Mouse (Mus musculus) CH12.LX (cell line): Measurements from ENCODE around the gene Fam90a1a. TPM values are rescaled to one million over a fixed set of nuclear protein-coding genes. Genes with fewer than 3 reads are reported as not detected.

Experiments
- DNase-seq: peaks from one replicate; pipeline ENCODE4 v3.0.0-alpha.2; 2013; ENCODE audit errors: extremely low read depth
- H3K27ac ChIP-seq: 2 replicates; pipeline ENCODE4 v1.5.1; 2012; ENCODE audit warnings: low read depth, mild to moderate bottlenecking, control low read depth, moderate library complexity; ENCODE audit not compliant: insufficient read depth
- H3K27me3 ChIP-seq: replicated peaks from 2 replicates; pipeline ENCODE3; 2012; ENCODE audit warnings: inconsistent platforms
- H3K36me3 ChIP-seq, 2 experiments: replicated peaks in 1 of 2; 2 replicates each; pipeline versions ENCODE3 to v1.6.1; 2012; ENCODE audit warnings: inconsistent platforms in 1 of 2, low read length in 1 of 2, mild to moderate bottlenecking in 1 of 2, mixed read lengths in 1 of 2, moderate library complexity in 1 of 2; ENCODE audit not compliant: control insufficient read depth in 1 of 2, insufficient read depth in 1 of 2
- H3K4me1 ChIP-seq, 2 experiments: 2 replicates each; pipeline ENCODE4 v1.6.1; 2012; ENCODE audit warnings: inconsistent platforms in 1 of 2, moderate library complexity in 1 of 2; ENCODE audit not compliant: insufficient read depth in 2 of 2, control insufficient read depth in 1 of 2
- H3K4me2 ChIP-seq: 2 replicates; pipeline ENCODE4 v1.6.1; 2012; ENCODE audit warnings: low read depth, mild to moderate bottlenecking, control low read depth; ENCODE audit not compliant: poor library complexity, insufficient read depth, severe bottlenecking
- H3K4me3 ChIP-seq, 3 experiments: fragments of 150-350 bp in 1 of 3; sonication (generic) in 1 of 3; replicated peaks in 1 of 3; 2 replicates each; pipeline versions ENCODE3 to v1.5.1; 2011 to 2012; ENCODE audit warnings: low read depth in 2 of 3, low read length in 2 of 3, mild to moderate bottlenecking in 2 of 3, moderate library complexity in 2 of 3, control low read depth in 1 of 3, improper control_type of control experiment in 1 of 3, inconsistent platforms in 1 of 3, mixed read lengths in 1 of 3; ENCODE audit not compliant: poor library complexity in 1 of 3
- H3K79me2 ChIP-seq: replicated peaks from 2 replicates; pipeline ENCODE4 v1.6.1; 2012; ENCODE audit warnings: mild to moderate bottlenecking, moderate library complexity; ENCODE audit not compliant: control insufficient read depth, poor library complexity, insufficient read depth, severe bottlenecking; ENCODE audit errors: extremely low read depth
- H3K9ac ChIP-seq: 2 replicates; pipeline ENCODE4 v1.6.1; 2012; ENCODE audit warnings: low read depth, mild to moderate bottlenecking, control low read depth, moderate library complexity; ENCODE audit not compliant: insufficient read depth
- H3K9me3 ChIP-seq: replicated peaks from 2 replicates; pipeline ENCODE3; 2012; ENCODE audit warnings: low read length, inconsistent platforms, mixed read lengths
- BHLHE40 ChIP-seq: IDR thresholded peaks from 2 replicates; pipeline ENCODE4 v1.6.1; 2011; ENCODE audit warnings: mild to moderate bottlenecking, low read depth, low read length, improper control_type of control experiment
- CTCF ChIP-seq, 2 experiments: IDR thresholded peaks in 1 of 2; conservative IDR thresholded peaks in 1 of 2; 2 replicates each; pipeline ENCODE4 v1.5.1; 2011 to 2012; ENCODE audit warnings: low read depth in 2 of 2, low read length in 2 of 2, improper control_type of control experiment in 1 of 2, inconsistent platforms in 1 of 2, mild to moderate bottlenecking in 1 of 2, moderate library complexity in 1 of 2
- E2F4 ChIP-seq: IDR thresholded peaks from 2 replicates; pipeline ENCODE4 v1.6.1; 2011; ENCODE audit warnings: low read depth, low read length, improper control_type of control experiment; ENCODE audit not compliant: insufficient replicate concordance
- ELF1 ChIP-seq: IDR thresholded peaks from 2 replicates; pipeline ENCODE4 v1.6.1; 2014; ENCODE audit warnings: low read depth, mild to moderate bottlenecking, inconsistent platforms, low read length, improper control_type of control experiment
- ETS1 ChIP-seq: conservative IDR thresholded peaks from 2 replicates; pipeline ENCODE4 v1.6.1; 2012; ENCODE audit warnings: low read depth, mild to moderate bottlenecking, inconsistent platforms, low read length, improper control_type of control experiment, moderate library complexity
- JUND ChIP-seq: conservative IDR thresholded peaks from 2 replicates; pipeline ENCODE4 v1.6.1; 2011; ENCODE audit warnings: low read depth, low read length, improper control_type of control experiment
- MAFK ChIP-seq: IDR thresholded peaks from 2 replicates; pipeline ENCODE4 v1.6.1; 2011; ENCODE audit warnings: low read length, improper control_type of control experiment; ENCODE audit not compliant: insufficient replicate concordance
- MAX ChIP-seq: IDR thresholded peaks from 2 replicates; pipeline ENCODE4 v1.6.1; 2011; ENCODE audit warnings: low read length, improper control_type of control experiment
- MXI1 ChIP-seq: IDR thresholded peaks from 2 replicates; pipeline ENCODE4 v1.6.1; 2011; ENCODE audit warnings: mild to moderate bottlenecking, low read depth, low read length, improper control_type of control experiment
- NELFE ChIP-seq: IDR thresholded peaks from 2 replicates; pipeline ENCODE4 v1.6.1; 2011; ENCODE audit warnings: low read depth, low read length, improper control_type of control experiment
- PAX5 ChIP-seq: IDR thresholded peaks from 2 replicates; pipeline ENCODE4 v1.6.1; 2012; ENCODE audit warnings: low read length, inconsistent platforms, mixed read lengths
- POLR2A ChIP-seq: IDR thresholded peaks from 2 replicates; pipeline ENCODE4 v1.6.1; 2011; ENCODE audit warnings: low read depth, mild to moderate bottlenecking, improper control_type of control experiment, low read length
- POLR2AphosphoS2 ChIP-seq: IDR thresholded peaks from 2 replicates; pipeline ENCODE4 v1.6.1; 2011; ENCODE audit warnings: low read depth, low read length, improper control_type of control experiment
- RAD21 ChIP-seq: IDR thresholded peaks from 2 replicates; pipeline ENCODE4 v1.6.1; 2011; ENCODE audit warnings: low read depth, mild to moderate bottlenecking, low read length, improper control_type of control experiment, moderate library complexity
- SIN3A ChIP-seq: IDR thresholded peaks from 2 replicates; pipeline ENCODE4 v1.6.1; 2012; ENCODE audit warnings: low read length, improper control_type of control experiment, inconsistent platforms
- SMC3 ChIP-seq: IDR thresholded peaks from 2 replicates; pipeline ENCODE4 v1.6.1; 2011; ENCODE audit warnings: low read depth, low read length, improper control_type of control experiment
- TCF12 ChIP-seq: IDR thresholded peaks from 2 replicates; pipeline ENCODE4 v1.6.1; 2014; ENCODE audit warnings: low read depth, mild to moderate bottlenecking, inconsistent platforms, low read length, improper control_type of control experiment
- ZC3H11A ChIP-seq: IDR thresholded peaks from 2 replicates; pipeline ENCODE4 v1.6.1; 2012; ENCODE audit warnings: low read depth, mild to moderate bottlenecking, inconsistent platforms, low read length, improper control_type of control experiment
- ZKSCAN1 ChIP-seq: IDR thresholded peaks from 2 replicates; pipeline ENCODE4 v1.6.1; 2012; ENCODE audit warnings: low read depth, inconsistent platforms, low read length, improper control_type of control experiment, borderline replicate concordance
- ZNF384 ChIP-seq: IDR thresholded peaks from 2 replicates; pipeline ENCODE4 v1.6.1; 2012; ENCODE audit warnings: low read depth, low read length, improper control_type of control experiment, inconsistent platforms
- dilution Hi-C: fragments of 300-500 bp; cut with MboI; formaldehyde crosslinking; loops from 2 replicates; pipeline ENCODE4 v1.14.3; 2020; ENCODE audit warnings: low sequenced_read_pairs; ENCODE audit not compliant: extremely low pct_unique_long_range_greater_than_20kb, extremely low pct_ligation_motif_present
- in situ Hi-C: fragments of 300-500 bp; cut with MboI; formaldehyde crosslinking; loops from 3 replicates; pipeline ENCODE4 v1.14.3; 2019; ENCODE audit warnings: low sequenced_read_pairs, low pct_ligation_motif_present, low pct_unique_long_range_greater_than_20kb, mixed read lengths
- polyA plus RNA-seq: library from polyadenylated mRNA; unstranded; fragments of >175 nt; gene quantifications from 2 replicates; pipeline ENCODE4 v1.2.1, GENCODE M21; 2012; ENCODE audit warnings: low read depth; ENCODE audit not compliant: insufficient read length
- total RNA-seq, 2 experiments: library from RNA; depleted of rRNA; stranded (reverse); fragments of 300-350 nt in 1 of 2; fragments of >200 nt in 1 of 2; gene quantifications; 2 replicates each; pipeline ENCODE4 v1.2.3; 2012 to 2014

The Fam90a1a gene
- total RNA-seq (2012; rRNA removed) = not detected in 2 replicates
- total RNA-seq (2014; rRNA removed) = not detected in 2 replicates
- not detected in 2 replicates for polyA plus RNA-seq

GRCm38 (mm10) chr8:21958414-21958813, at the start of gene Fam90a1a:
TSS of gene Fam90a1a (plus strand) at chr8:21958714.
- no peak for DNase-seq
- H3K4me1 ChIP-seq = no peaks in the 10 kb centered on the region
- peaks cover 59% of the 10 kb centered on the region for H3K27me3 ChIP-seq
- no peaks in the 10 kb centered on the region for H3K36me3 ChIP-seq
- H3K4me2 ChIP-seq = no peak within 1 kb of the TSS
- no peak within 1 kb of the TSS for H3K9ac ChIP-seq
- no peak within 1 kb of the TSS for H3K27ac ChIP-seq
- H3K79me2 ChIP-seq = no peaks in the 10 kb centered on the region
- no peak within 1 kb of the TSS for H3K4me3 ChIP-seq
- TF ChIP-seq NELFE = no peak
- no peak for TF ChIP-seq SMC3
- TF ChIP-seq ELF1 = no peak
- no peak for TF ChIP-seq MAFK
- no peak for TF ChIP-seq SIN3A
- no peak for TF ChIP-seq POLR2AphosphoS2
- TF ChIP-seq ZKSCAN1 = no peak
- no peak for TF ChIP-seq E2F4
- no peak for TF ChIP-seq RAD21
- TF ChIP-seq ZC3H11A = no peak
- no peak for TF ChIP-seq TCF12
- TF ChIP-seq ETS1 = no peak
- TF ChIP-seq ZNF384 = no peak
- no peak for TF ChIP-seq MAX
- no peak for TF ChIP-seq JUND
- TF ChIP-seq MXI1 = no peak
- TF ChIP-seq BHLHE40 = no peak
- no peak for TF ChIP-seq POLR2A
- no peak for TF ChIP-seq CTCF (conservative IDR thresholded peaks at IDR 0.05 in 1 of 2, IDR thresholded peaks at IDR 0.05 in 1 of 2; ENCODE audit: low read depth in 2 of 2, low read length in 2 of 2)
- TF ChIP-seq PAX5 = no peak
- H3K9me3 ChIP-seq = no peaks in the 10 kb centered on the region
- dilution Hi-C loops = no loop called here
- in situ Hi-C loops = loop anchor here (25.0 kb wide), 1 partner anchor 196 kb away; no protein-coding TSS in a partner anchor

- H3K27ac ChIP-seq = no peak overlapping the region
- dilution Hi-C loops (no loop called here), in situ Hi-C loops (no loop called here)
- DNase-seq = no peak
- H3K36me3 ChIP-seq = no peaks in the 10 kb centered on the region
- H3K4me3 ChIP-seq = no peak overlapping the region
- H3K4me2 ChIP-seq = no peak overlapping the region
- H3K9ac ChIP-seq = no peak overlapping the region
- H3K4me1 ChIP-seq = no peaks in the 10 kb centered on the region
- peaks cover 49% of the 10 kb centered on the region for H3K27me3 ChIP-seq
- TF ChIP-seq BHLHE40 = no peak
- no peaks in the 10 kb centered on the region for H3K9me3 ChIP-seq
- no peaks in the 10 kb centered on the region for H3K79me2 ChIP-seq
Measured at GRCm38 (mm10) chr8:21911931-21912330, 46.6 kb upstream of the Fam90a1a start.
